Mouse (Mus musculus): ENCODE data around the gene H2-M10.4.
A peak's percentile ranks its signal among the peaks of the same experiment; 100 is the strongest.
"Not testable (repeated sequence)": the region's sequence is repeated elsewhere in the genome, so short reads cannot be mapped to it uniquely, and the experiment has no call there.

H2-M10.4 gene

GRCm38 (mm10) chr17:36462234-36462633 is at the start of gene H2-M10.4:
TSS of gene H2-M10.4 (minus strand) at chr17:36462334.
- no peak for DNase-seq (ENCODE audit: low spot score in 2 of 2)

GRCm38 (mm10) chr17:36503910-36504309 is 41.8 kb upstream of the H2-M10.4 start:
- no peak for DNase-seq (ENCODE audit: low spot score in 2 of 2)

GRCm38 (mm10) chr17:36500435-36500834 is 38.3 kb upstream of the H2-M10.4 start:
- no peak for DNase-seq (ENCODE audit: low spot score in 2 of 2)

GRCm38 (mm10) chr17:36488181-36488580 is 26.0 kb upstream of the H2-M10.4 start:
- not testable (repeated sequence) for DNase-seq (ENCODE audit: low spot score in 2 of 2)

GRCm38 (mm10) chr17:36486687-36487230 is 24.6 kb upstream of the H2-M10.4 start:
- no peak for DNase-seq (ENCODE audit: low spot score in 2 of 2)

- no peak for DNase-seq (ENCODE audit: low spot score in 2 of 2)
Measured at GRCm38 (mm10) chr17:36483865-36484264, 21.7 kb upstream of the H2-M10.4 start.

GRCm38 (mm10) chr17:36456260-36456659 is 5.9 kb downstream of the H2-M10.4 start:
- no peak for DNase-seq (ENCODE audit: low spot score in 2 of 2)

- DNase-seq (ENCODE audit: low spot score in 2 of 2): no peak
Measured at GRCm38 (mm10) chr17:36431411-36431810, 30.7 kb downstream of the H2-M10.4 start.

GRCm38 (mm10) chr17:36418091-36418754 is 43.9 kb downstream of the H2-M10.4 start:
- peak; percentile 8 to 44 for DNase-seq (ENCODE audit: low spot score in 2 of 2)

GRCm38 (mm10) chr17:36417416-36417815 is 44.7 kb downstream of the H2-M10.4 start:
- DNase-seq (ENCODE audit: low spot score in 2 of 2): no peak

GRCm38 (mm10) chr17:36415407-36415806 is 46.7 kb downstream of the H2-M10.4 start:
- no peak for DNase-seq (ENCODE audit: low spot score in 2 of 2)

GRCm38 (mm10) chr17:36414361-36414760 is 47.8 kb downstream of the H2-M10.4 start:
- no peak for DNase-seq (ENCODE audit: low spot score in 2 of 2)
